Mouse (Mus musculus) CH12.LX (cell line): Measurements from ENCODE around the gene Ap1ar. TPM values are rescaled to one million over a fixed set of nuclear protein-coding genes. Genes with fewer than 3 reads are reported as not detected.

ENCODE experiments used
- DNase-seq: peaks from one replicate; pipeline ENCODE4 v3.0.0-alpha.2; 2013; ENCODE audit errors: extremely low read depth
- H3K27ac ChIP-seq: 2 replicates; pipeline ENCODE4 v1.5.1; 2012; ENCODE audit warnings: low read depth, mild to moderate bottlenecking, control low read depth, moderate library complexity; ENCODE audit not compliant: insufficient read depth
- H3K27me3 ChIP-seq: replicated peaks from 2 replicates; pipeline ENCODE3; 2012; ENCODE audit warnings: inconsistent platforms
- H3K36me3 ChIP-seq, 2 experiments: replicated peaks in 1 of 2; 2 replicates each; pipeline versions ENCODE3 to v1.6.1; 2012; ENCODE audit warnings: inconsistent platforms in 1 of 2, low read length in 1 of 2, mild to moderate bottlenecking in 1 of 2, mixed read lengths in 1 of 2, moderate library complexity in 1 of 2; ENCODE audit not compliant: control insufficient read depth in 1 of 2, insufficient read depth in 1 of 2
- H3K4me1 ChIP-seq, 2 experiments: 2 replicates each; pipeline ENCODE4 v1.6.1; 2012; ENCODE audit warnings: inconsistent platforms in 1 of 2, moderate library complexity in 1 of 2; ENCODE audit not compliant: insufficient read depth in 2 of 2, control insufficient read depth in 1 of 2
- H3K4me2 ChIP-seq: 2 replicates; pipeline ENCODE4 v1.6.1; 2012; ENCODE audit warnings: low read depth, mild to moderate bottlenecking, control low read depth; ENCODE audit not compliant: poor library complexity, insufficient read depth, severe bottlenecking
- H3K4me3 ChIP-seq, 3 experiments: fragments of 150-350 bp in 1 of 3; sonication (generic) in 1 of 3; replicated peaks in 1 of 3; 2 replicates each; pipeline versions ENCODE3 to v1.5.1; 2011 to 2012; ENCODE audit warnings: low read depth in 2 of 3, low read length in 2 of 3, mild to moderate bottlenecking in 2 of 3, moderate library complexity in 2 of 3, control low read depth in 1 of 3, improper control_type of control experiment in 1 of 3, inconsistent platforms in 1 of 3, mixed read lengths in 1 of 3; ENCODE audit not compliant: poor library complexity in 1 of 3
- H3K79me2 ChIP-seq: replicated peaks from 2 replicates; pipeline ENCODE4 v1.6.1; 2012; ENCODE audit warnings: mild to moderate bottlenecking, moderate library complexity; ENCODE audit not compliant: control insufficient read depth, poor library complexity, insufficient read depth, severe bottlenecking; ENCODE audit errors: extremely low read depth
- H3K9ac ChIP-seq: 2 replicates; pipeline ENCODE4 v1.6.1; 2012; ENCODE audit warnings: low read depth, mild to moderate bottlenecking, control low read depth, moderate library complexity; ENCODE audit not compliant: insufficient read depth
- H3K9me3 ChIP-seq: replicated peaks from 2 replicates; pipeline ENCODE3; 2012; ENCODE audit warnings: low read length, inconsistent platforms, mixed read lengths
- EP300 ChIP-seq: IDR thresholded peaks from 2 replicates; pipeline ENCODE4 v1.6.1; 2011; ENCODE audit warnings: low read length, improper control_type of control experiment
- ETS1 ChIP-seq: conservative IDR thresholded peaks from 2 replicates; pipeline ENCODE4 v1.6.1; 2012; ENCODE audit warnings: low read depth, mild to moderate bottlenecking, inconsistent platforms, low read length, improper control_type of control experiment, moderate library complexity
- IRF4 ChIP-seq: IDR thresholded peaks from 2 replicates; pipeline ENCODE4 v1.6.1; 2014; ENCODE audit warnings: low read depth, mild to moderate bottlenecking, inconsistent platforms, low read length, improper control_type of control experiment
- MAX ChIP-seq: IDR thresholded peaks from 2 replicates; pipeline ENCODE4 v1.6.1; 2011; ENCODE audit warnings: low read length, improper control_type of control experiment
- MEF2A ChIP-seq: IDR thresholded peaks from 2 replicates; pipeline ENCODE4 v1.6.1; 2014; ENCODE audit warnings: low read depth, mild to moderate bottlenecking, inconsistent platforms, low read length, improper control_type of control experiment, borderline replicate concordance
- MXI1 ChIP-seq: IDR thresholded peaks from 2 replicates; pipeline ENCODE4 v1.6.1; 2011; ENCODE audit warnings: mild to moderate bottlenecking, low read depth, low read length, improper control_type of control experiment
- MYC ChIP-seq: IDR thresholded peaks from 2 replicates; pipeline ENCODE4 v1.6.1; 2011; ENCODE audit warnings: low read depth, mild to moderate bottlenecking, improper control_type of control experiment, low read length
- PAX5 ChIP-seq: IDR thresholded peaks from 2 replicates; pipeline ENCODE4 v1.6.1; 2012; ENCODE audit warnings: low read length, inconsistent platforms, mixed read lengths
- RAD21 ChIP-seq: IDR thresholded peaks from 2 replicates; pipeline ENCODE4 v1.6.1; 2011; ENCODE audit warnings: low read depth, mild to moderate bottlenecking, low read length, improper control_type of control experiment, moderate library complexity
- RCOR1 ChIP-seq: conservative IDR thresholded peaks from 2 replicates; pipeline ENCODE4 v1.6.1; 2012; ENCODE audit warnings: low read depth, mild to moderate bottlenecking, inconsistent platforms, low read length, improper control_type of control experiment
- UBTF ChIP-seq: IDR thresholded peaks from 2 replicates; pipeline ENCODE4 v1.6.1; 2012; ENCODE audit warnings: low read depth, mild to moderate bottlenecking, inconsistent platforms, low read length, improper control_type of control experiment, moderate library complexity
- USF2 ChIP-seq: conservative IDR thresholded peaks from 2 replicates; pipeline ENCODE4 v1.6.1; 2011; ENCODE audit warnings: low read depth, low read length, improper control_type of control experiment
- ZNF384 ChIP-seq: IDR thresholded peaks from 2 replicates; pipeline ENCODE4 v1.6.1; 2012; ENCODE audit warnings: low read depth, low read length, improper control_type of control experiment, inconsistent platforms
- dilution Hi-C: fragments of 300-500 bp; cut with MboI; formaldehyde crosslinking; loops from 2 replicates; pipeline ENCODE4 v1.14.3; 2020; ENCODE audit warnings: low sequenced_read_pairs; ENCODE audit not compliant: extremely low pct_unique_long_range_greater_than_20kb, extremely low pct_ligation_motif_present
- in situ Hi-C: fragments of 300-500 bp; cut with MboI; formaldehyde crosslinking; loops from 3 replicates; pipeline ENCODE4 v1.14.3; 2019; ENCODE audit warnings: low sequenced_read_pairs, low pct_ligation_motif_present, low pct_unique_long_range_greater_than_20kb, mixed read lengths
- polyA plus RNA-seq: library from polyadenylated mRNA; unstranded; fragments of >175 nt; gene quantifications from 2 replicates; pipeline ENCODE4 v1.2.1, GENCODE M21; 2012; ENCODE audit warnings: low read depth; ENCODE audit not compliant: insufficient read length
- total RNA-seq, 2 experiments: library from RNA; depleted of rRNA; stranded (reverse); fragments of 300-350 nt in 1 of 2; fragments of >200 nt in 1 of 2; gene quantifications; 2 replicates each; pipeline ENCODE4 v1.2.3; 2012 to 2014

Gene Ap1ar
- total and polyA plus RNA-seq, 3 experiments: 45.8 to 64.4 (median 51.2) TPM

DNA sequence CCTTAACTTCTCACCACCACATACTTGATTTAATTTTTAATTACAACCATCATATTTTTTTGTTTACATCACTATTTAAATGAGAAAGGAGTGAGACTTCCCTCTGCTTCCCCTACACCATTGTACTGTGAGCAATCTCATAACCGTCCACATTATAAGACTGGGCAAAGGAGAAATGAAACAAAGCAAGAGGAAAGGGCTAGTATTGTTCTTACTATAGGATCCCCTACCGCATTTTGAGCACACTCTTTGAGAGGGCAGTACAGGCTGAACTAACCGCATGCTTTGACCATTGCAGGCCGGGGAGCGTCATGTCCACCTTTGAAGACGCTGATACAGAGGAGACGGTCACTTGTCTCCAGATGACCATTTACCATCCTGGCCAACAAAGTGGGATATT lies 41.1 kb downstream of the Ap1ar start:
- Histone ChIP-seq H3K36me3 (peaks cover 0 to 18% of the 10 kb centered on the region in 2 experiments), H3K9ac (no peak overlapping the region), H3K27me3 (no peaks in the 10 kb centered on the region), H3K4me1 (peaks cover 0 to 21% of the 10 kb centered on the region in 2 experiments; a peak in 2 of 4 replicates), H3K4me3 (no peak overlapping the region), H3K27ac (no peak overlapping the region), H3K4me2 (no peak overlapping the region), H3K79me2 (no peaks in the 10 kb centered on the region)
- dilution Hi-C loops: no loop called here
- DNase-seq: no peak
- in situ Hi-C loops: no loop called here
- TF ChIP-seq MYC (no peak), PAX5 (no peak), EP300 (0 out of 2 replicates have a peak, but pooled peaks have one; percentile 12), RAD21 (no peak), MXI1 (no peak), IRF4 (peak; percentile 60; the same call in 1 of the 2 replicates)
- TF ChIP-seq, all 38 proteins: peak for 2
- H3K9me3 ChIP-seq: no peaks in the 10 kb centered on the region

DNA sequence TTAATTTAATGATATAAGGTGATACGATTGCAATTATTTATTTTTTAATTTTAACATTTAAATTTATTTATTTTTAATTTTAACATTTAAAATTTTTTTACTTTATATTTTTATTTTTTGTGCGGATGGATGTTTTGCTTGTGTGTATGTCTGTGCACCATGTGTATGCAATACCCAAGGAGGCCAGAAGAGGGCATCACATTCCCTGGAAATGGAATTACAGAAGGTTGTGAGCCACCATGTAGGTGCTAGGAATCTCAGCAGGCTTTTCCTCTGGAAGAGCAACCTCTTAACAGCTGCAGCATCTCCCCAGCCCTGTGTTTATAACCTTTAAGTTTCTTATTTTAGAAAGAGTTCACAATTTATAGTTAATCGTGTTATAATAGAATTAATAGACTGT lies 41.6 kb downstream of the Ap1ar start:
- Histone ChIP-seq H3K9ac (no peak overlapping the region), H3K4me2 (no peak overlapping the region), H3K36me3 (peaks cover 0 to 18% of the 10 kb centered on the region in 2 experiments), H3K27me3 (no peaks in the 10 kb centered on the region), H3K9me3 (no peaks in the 10 kb centered on the region), H3K4me1 (peaks cover 0 to 23% of the 10 kb centered on the region in 2 experiments; a peak in 2 of 4 replicates), H3K4me3 (no peak overlapping the region), H3K79me2 (no peaks in the 10 kb centered on the region), H3K27ac (no peak overlapping the region)
- in situ Hi-C loops: no loop called here
- TF ChIP-seq RCOR1 (no peak), USF2 (no peak), UBTF (no peak), ETS1 (no peak), MEF2A (no peak), EP300 (no peak)
- dilution Hi-C loops: no loop called here
- DNase-seq: no peak

DNA sequence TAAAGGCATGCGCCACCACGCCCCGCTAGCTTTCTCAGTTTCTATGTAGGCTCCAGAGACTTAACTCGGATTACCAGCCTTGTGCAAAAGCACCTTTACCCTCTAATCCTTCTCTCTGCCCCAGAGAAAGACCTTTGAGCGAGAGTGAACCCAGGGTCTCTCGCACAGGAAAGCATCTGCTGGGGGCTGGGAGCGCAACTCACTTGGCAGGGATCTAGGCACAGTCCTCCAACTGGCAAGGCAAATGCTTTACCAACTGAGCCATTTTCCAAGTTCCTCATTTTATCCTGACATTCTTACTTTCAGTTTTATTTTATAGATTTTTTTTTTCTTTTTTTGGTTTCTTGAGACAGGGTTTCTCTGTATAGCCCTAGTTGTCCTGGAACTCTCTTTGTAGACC lies 44.3 kb downstream of the Ap1ar start:
- peaks cover 0 to 13% of the 10 kb centered on the region in 2 experiments for H3K36me3 ChIP-seq
- dilution Hi-C loops: no loop called here
- H3K4me2 ChIP-seq: 0 out of 2 replicates have a peak overlapping the region, but pooled peaks have one; percentile 0
- in situ Hi-C loops: no loop called here
- no peak overlapping the region for H3K27ac ChIP-seq
- no peaks in the 10 kb centered on the region for H3K79me2 ChIP-seq
- DNase-seq: no peak
- TF ChIP-seq ZNF384 (0 out of 2 replicates have a peak, but pooled peaks have one; percentile 2), MAX (no peak)
- no peak overlapping the region for H3K4me3 ChIP-seq
- H3K9me3 ChIP-seq: no peaks in the 10 kb centered on the region
- H3K9ac ChIP-seq: no peak overlapping the region
- H3K4me1 ChIP-seq: peaks cover 3 to 23% of the 10 kb centered on the region in 2 experiments; a peak in 3 of 4 replicates
- peaks cover 8% of the 10 kb centered on the region for H3K27me3 ChIP-seq
